Mouse (Mus musculus) cerebellum, postnatal 4 days (tissue): ENCODE results near the gene Trpm3.

Source experiments
- DNase-seq, 2 experiments: peaks; one replicate each; pipeline ENCODE4 v3.0.0; 2022; ENCODE audit warnings: low spot score in 2 of 2, mixed read lengths in 1 of 2

Gene Trpm3

GRCm38 (mm10) chr19:22138590-22139421, at the start of gene Trpm3:
TSS of gene Trpm3 (plus strand) at chr19:22139046.
- peak; percentile 34 to 53 for DNase-seq

GRCm38 (mm10) chr19:22100582-22100981, 38.3 kb upstream of the Trpm3 start:
- DNase-seq, result no peak

- DNase-seq, result no peak
Observed at GRCm38 (mm10) chr19:22103865-22104264, 35.0 kb upstream of the Trpm3 start.

- DNase-seq, result no peak
Observed at GRCm38 (mm10) chr19:22104848-22105484, 33.9 kb upstream of the Trpm3 start.

GRCm38 (mm10) chr19:22105648-22106047, 33.2 kb upstream of the Trpm3 start:
- DNase-seq, result no peak

- no peak for DNase-seq
Observed at GRCm38 (mm10) chr19:22108893-22109463, 29.9 kb upstream of the Trpm3 start.

- DNase-seq, result no peak
Observed at GRCm38 (mm10) chr19:22120976-22121375, 17.9 kb upstream of the Trpm3 start.

- no peak for DNase-seq
Observed at GRCm38 (mm10) chr19:22121631-22122030, 17.2 kb upstream of the Trpm3 start.

GRCm38 (mm10) chr19:22132626-22133025, 6.2 kb upstream of the Trpm3 start:
- DNase-seq, result peak in 1 of 2 experiments; percentile 10

- DNase-seq, result no peak
Observed at GRCm38 (mm10) chr19:22178549-22178948, 39.7 kb downstream of the Trpm3 start.

GRCm38 (mm10) chr19:22179017-22179416, 40.2 kb downstream of the Trpm3 start:
- peak in 1 of 2 experiments; percentile 2 for DNase-seq

- DNase-seq, result no peak
Observed at GRCm38 (mm10) chr19:22180136-22180535, 41.3 kb downstream of the Trpm3 start.

- no peak for DNase-seq
Observed at GRCm38 (mm10) chr19:22189716-22190115, 50.9 kb downstream of the Trpm3 start.

- DNase-seq, result no peak
Observed at GRCm38 (mm10) chr19:22222520-22222919, 83.7 kb downstream of the Trpm3 start.

- DNase-seq, result no peak
Observed at GRCm38 (mm10) chr19:22234187-22234586, 95.3 kb downstream of the Trpm3 start.

- DNase-seq, result no peak
Observed at GRCm38 (mm10) chr19:22249076-22249475, 110.2 kb downstream of the Trpm3 start.

- DNase-seq, result no peak
Observed at GRCm38 (mm10) chr19:22272916-22273315, 134.1 kb downstream of the Trpm3 start.

GRCm38 (mm10) chr19:22284651-22285050, 145.8 kb downstream of the Trpm3 start:
- DNase-seq, result no peak

- DNase-seq, result no peak
Observed at GRCm38 (mm10) chr19:22292671-22293070, 153.8 kb downstream of the Trpm3 start.

GRCm38 (mm10) chr19:22300906-22301305, 162.1 kb downstream of the Trpm3 start:
- DNase-seq, result no peak

GRCm38 (mm10) chr19:22303021-22303951, 164.4 kb downstream of the Trpm3 start:
- DNase-seq, result peak in 1 of 2 experiments; percentile 17
